Mouse (Mus musculus): Measurements from ENCODE around the gene Khnyn.
A peak's percentile ranks its signal among the peaks of the same experiment; 100 is the strongest.

Khnyn gene

GRCm38 (mm10) chr14:55884713-55885113 lies at the start of gene Khnyn:
Khnyn (plus strand) TSS chr14:55884947.
- peak; percentile 73 for DNase-seq

DNA sequence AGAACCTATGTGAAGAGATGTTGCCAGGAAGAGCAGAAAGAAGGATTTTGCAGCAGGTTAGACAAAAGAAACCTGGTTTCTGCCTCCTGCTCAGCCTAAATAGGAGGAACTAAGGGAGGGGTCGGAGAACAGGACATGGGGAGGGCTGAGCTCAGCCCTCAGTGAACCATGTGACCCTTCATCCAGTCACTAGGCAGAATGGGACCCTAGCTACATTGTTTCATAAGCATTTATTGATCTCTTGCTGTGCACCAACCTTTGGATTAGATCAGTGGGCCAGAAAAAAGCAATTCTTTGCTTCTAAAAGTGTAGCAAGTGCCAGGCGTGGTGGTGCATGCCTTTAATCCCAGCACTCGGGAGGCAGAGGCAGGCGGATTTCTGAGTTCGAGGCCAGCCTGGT lies 46.4 kb upstream of the Khnyn start:
- no peak for DNase-seq

DNA sequence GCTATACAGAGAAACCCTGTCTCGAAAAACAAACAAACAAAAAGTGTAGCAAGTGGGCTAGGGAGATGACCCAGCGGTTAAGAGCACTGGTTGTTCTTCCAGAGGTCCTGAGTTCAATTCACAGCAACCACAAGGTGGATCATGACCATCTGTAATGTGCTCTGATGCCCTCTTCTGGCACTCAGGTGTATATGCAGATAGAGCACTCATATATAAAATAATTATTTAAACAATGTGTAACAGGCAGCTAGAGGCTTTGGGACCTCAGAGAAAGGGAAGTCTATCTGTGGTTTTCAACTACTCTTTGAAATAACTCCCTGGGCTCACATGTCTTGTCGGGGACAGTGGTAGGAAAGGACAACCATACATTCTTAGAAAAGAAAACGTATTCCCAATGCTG lies 46.0 kb upstream of the Khnyn start:
- DNase-seq: no peak

GRCm38 (mm10) chr14:55840853-55841366 lies 43.8 kb upstream of the Khnyn start:
- DNase-seq: no peak

DNA sequence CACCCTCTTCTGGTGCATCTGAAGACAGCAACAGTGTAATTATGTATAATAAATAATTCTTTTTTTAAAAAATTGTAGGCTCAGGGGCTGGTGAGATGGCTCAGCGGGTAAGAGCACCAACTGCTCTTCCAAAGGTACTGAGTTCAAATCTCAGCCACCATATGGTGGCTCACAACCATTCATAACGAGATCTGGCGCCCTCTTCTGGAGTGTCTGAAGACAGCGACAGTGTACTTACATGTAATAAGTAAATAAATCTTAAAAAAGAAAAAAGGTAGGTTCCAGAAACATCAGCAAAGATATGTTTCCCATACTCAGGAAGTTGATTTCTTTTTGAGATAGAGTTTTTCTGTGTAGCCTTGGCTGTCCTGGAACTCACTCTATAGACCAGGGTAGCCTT lies 42.0 kb upstream of the Khnyn start:
- DNase-seq: no peak

GRCm38 (mm10) chr14:55845506-55846294 lies 39.0 kb upstream of the Khnyn start:
- no peak for DNase-seq

GRCm38 (mm10) chr14:55850885-55851284 lies 33.9 kb upstream of the Khnyn start:
- no peak for DNase-seq

- DNase-seq: no peak
Measured at GRCm38 (mm10) chr14:55852646-55853551, 31.8 kb upstream of the Khnyn start.

- DNase-seq: peak; percentile 47
Measured at GRCm38 (mm10) chr14:55853621-55854285, 31.0 kb upstream of the Khnyn start, which contains the start of gene Nynrin. Nynrin (plus strand) TSS chr14:55854010.

GRCm38 (mm10) chr14:55854406-55855100 lies 30.2 kb upstream of the Khnyn start:
- no peak for DNase-seq

DNA sequence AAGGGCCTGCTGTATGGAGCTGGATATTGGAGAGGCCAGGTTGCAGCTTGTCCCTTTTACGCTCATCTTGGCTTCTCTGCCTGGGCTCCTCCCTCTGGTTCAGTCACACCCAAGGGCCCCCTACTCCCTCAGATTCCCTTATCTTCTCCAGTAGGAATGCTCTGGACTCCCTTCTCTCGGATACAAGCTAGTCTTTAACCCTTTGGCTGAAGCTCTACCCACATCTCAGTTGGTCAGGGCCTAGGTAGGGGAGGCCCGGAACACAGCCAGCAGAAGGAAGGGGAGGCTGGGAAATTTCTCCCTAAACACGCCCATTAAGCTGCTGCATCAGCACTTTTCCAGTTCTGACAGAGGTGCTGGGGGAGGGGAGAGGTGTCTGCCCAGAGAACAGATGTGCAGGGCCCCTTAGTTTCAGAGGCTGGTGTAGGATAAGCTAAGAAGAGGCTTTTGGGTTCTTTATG lies 29.6 kb upstream of the Khnyn start:
- no peak for DNase-seq

- DNase-seq: no peak
Measured at GRCm38 (mm10) chr14:55857588-55857987, 27.2 kb upstream of the Khnyn start.

DNA sequence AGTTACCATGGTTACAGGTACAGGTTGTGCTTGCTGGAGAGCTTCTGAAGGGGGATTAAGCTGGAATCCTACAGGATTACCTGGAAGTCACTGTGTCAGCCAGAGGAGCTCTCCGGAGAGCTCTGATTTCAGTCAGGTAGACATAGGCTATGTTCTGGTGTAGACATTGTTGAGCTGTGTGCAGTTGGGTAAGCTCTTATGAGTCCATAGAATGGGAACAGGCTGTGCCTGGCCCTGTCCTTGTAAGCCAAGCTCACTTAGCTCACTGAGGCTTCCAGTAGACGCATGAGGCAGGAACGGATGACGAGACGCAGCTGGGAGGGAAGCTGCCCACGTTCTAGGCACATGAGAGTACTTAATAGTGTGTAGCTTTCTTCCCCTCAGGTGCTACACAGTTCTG lies 22.6 kb upstream of the Khnyn start:
- DNase-seq: no peak

DNA sequence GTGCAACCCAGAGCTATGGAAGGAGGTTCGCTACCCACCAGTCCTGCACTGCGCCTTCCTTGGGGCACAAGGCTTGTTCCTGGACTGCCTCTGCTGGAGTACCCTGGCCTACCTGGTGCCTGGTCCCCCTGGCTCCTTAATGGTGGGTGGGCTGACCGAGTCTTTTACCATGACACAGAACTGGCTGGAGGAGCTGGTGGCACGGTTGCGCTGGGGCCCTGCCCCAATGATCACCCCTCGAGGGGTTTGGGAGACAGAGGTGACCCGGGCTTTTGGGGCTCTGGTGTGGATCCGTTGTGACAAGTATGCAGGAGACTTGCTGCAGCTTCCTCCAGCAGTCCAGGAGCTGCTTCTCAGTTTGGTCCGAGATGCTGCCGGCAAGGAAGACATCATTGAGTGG lies 21.8 kb upstream of the Khnyn start:
- no peak for DNase-seq

GRCm38 (mm10) chr14:55863773-55864172 lies 21.0 kb upstream of the Khnyn start:
- peak; percentile 61 for DNase-seq

DNA sequence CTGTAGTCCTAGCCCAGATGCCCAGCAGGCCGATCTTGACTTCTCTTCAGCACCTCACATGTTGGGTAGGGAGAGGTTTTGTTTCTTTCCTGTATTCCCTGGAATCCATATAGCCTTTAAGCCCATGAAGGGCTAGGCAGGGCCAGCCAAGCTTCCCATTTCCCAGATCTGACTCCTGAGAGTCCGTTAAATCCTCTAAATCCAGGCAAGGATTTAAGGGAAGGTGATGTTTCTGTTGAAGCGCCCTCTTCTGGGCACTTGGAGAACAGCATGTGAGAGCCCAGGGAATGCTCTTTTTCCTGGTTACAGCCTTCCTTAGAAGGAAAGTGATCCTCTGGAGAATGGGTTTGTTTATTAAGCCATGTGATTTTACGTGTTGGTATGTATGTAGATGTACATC lies 17.8 kb upstream of the Khnyn start:
- peak; percentile 52 for DNase-seq

- no peak for DNase-seq
Measured at GRCm38 (mm10) chr14:55868230-55869026, 16.3 kb upstream of the Khnyn start.

DNA sequence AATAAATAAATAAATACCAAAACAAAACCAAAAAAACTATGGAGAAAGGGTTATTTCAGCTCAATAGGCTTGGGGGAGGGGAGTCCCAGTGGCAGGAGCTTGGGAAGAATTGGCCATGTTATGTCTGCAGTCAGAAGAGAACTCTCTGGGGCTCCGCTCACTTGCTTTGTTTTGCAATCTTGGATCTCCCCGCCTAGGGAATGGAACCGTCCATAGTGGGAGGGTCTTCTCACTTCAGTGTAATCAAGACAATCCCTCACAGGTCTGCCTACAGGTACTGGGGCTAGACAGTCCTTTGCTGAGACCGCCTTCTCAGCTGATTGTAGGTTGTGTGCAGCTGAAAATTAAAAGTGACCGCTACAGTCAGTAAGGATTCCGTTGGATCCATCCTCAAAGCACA lies 15.2 kb upstream of the Khnyn start:
- DNase-seq: no peak

GRCm38 (mm10) chr14:55872039-55872438 lies 12.7 kb upstream of the Khnyn start:
- DNase-seq: no peak

GRCm38 (mm10) chr14:55872551-55872950 lies 12.2 kb upstream of the Khnyn start:
- no peak for DNase-seq

- no peak for DNase-seq
Measured at GRCm38 (mm10) chr14:55873242-55873713, 11.5 kb upstream of the Khnyn start.
